Mouse (Mus musculus): ENCODE results near the gene Comt. TPM values are rescaled to one million over a fixed set of nuclear protein-coding genes. Genes with fewer than 3 reads are reported as not detected.

Gene Comt
- polyA plus RNA-seq, 2 experiments from 2014 or later, result 45.6 to 60.6 TPM

GRCm38 (mm10) chr16:18387704-18388582 is 38.7 kb downstream of the Comt start:
- no peak for ATAC-seq

- no peak for ATAC-seq
Observed at GRCm38 (mm10) chr16:18386972-18387371, 39.7 kb downstream of the Comt start.

GRCm38 (mm10) chr16:18386451-18386850 is 40.2 kb downstream of the Comt start:
- no peak for ATAC-seq

- no peak for ATAC-seq
Observed at GRCm38 (mm10) chr16:18385411-18385810, 41.2 kb downstream of the Comt start.

- ATAC-seq, result no peak
Observed at GRCm38 (mm10) chr16:18384659-18385058, 42.0 kb downstream of the Comt start.

- ATAC-seq, result no peak
Observed at GRCm38 (mm10) chr16:18384211-18384610, 42.4 kb downstream of the Comt start.

GRCm38 (mm10) chr16:18383756-18384155 is 42.9 kb downstream of the Comt start:
- ATAC-seq, result no peak

GRCm38 (mm10) chr16:18383045-18383726 is 43.5 kb downstream of the Comt start:
- ATAC-seq, result no peak

- no peak for ATAC-seq
Observed at GRCm38 (mm10) chr16:18381621-18382258, 44.9 kb downstream of the Comt start.

GRCm38 (mm10) chr16:18380495-18381063 is 46.1 kb downstream of the Comt start:
- ATAC-seq, result no peak

- ATAC-seq, result no peak
Observed at GRCm38 (mm10) chr16:18379338-18380001, 47.2 kb downstream of the Comt start.

GRCm38 (mm10) chr16:18378489-18378888 is 48.2 kb downstream of the Comt start:
- ATAC-seq, result no peak

- no peak for ATAC-seq
Observed at GRCm38 (mm10) chr16:18377203-18377602, 49.4 kb downstream of the Comt start.

- no peak for ATAC-seq
Observed at GRCm38 (mm10) chr16:18376297-18376954, 50.2 kb downstream of the Comt start.

GRCm38 (mm10) chr16:18373632-18374031 is 53.0 kb downstream of the Comt start:
- no peak for ATAC-seq

GRCm38 (mm10) chr16:18370197-18370596 is 56.5 kb downstream of the Comt start:
- no peak for ATAC-seq

- no peak for ATAC-seq
Observed at GRCm38 (mm10) chr16:18366849-18367248, 59.8 kb downstream of the Comt start.

- ATAC-seq, result no peak
Observed at GRCm38 (mm10) chr16:18362948-18363347, 63.7 kb downstream of the Comt start.

GRCm38 (mm10) chr16:18360151-18360805 is 66.4 kb downstream of the Comt start:
- ATAC-seq, result no peak

- ATAC-seq, result no peak
Observed at GRCm38 (mm10) chr16:18357977-18358376, 68.7 kb downstream of the Comt start.

- no peak for ATAC-seq
Observed at GRCm38 (mm10) chr16:18356961-18357360, 69.7 kb downstream of the Comt start.
